Mouse (Mus musculus): ENCODE measurements around the gene Gm11172. TPM values are rescaled to one million over a fixed set of nuclear protein-coding genes. Genes with fewer than 3 reads are reported as not detected.

The Gm11172 gene
- total RNA-seq (2021) = not detected

- DNase-seq (ENCODE audit: low spot score in 2 of 2) = no peak
- intact Hi-C loops (cut with DNase I) = no loop called here
Observed at GRCm38 (mm10) chr16:10812865-10813371, at the start of gene Gm11172. Gene Gm11172, plus strand, starts transcription at chr16:10812915.

DNA sequence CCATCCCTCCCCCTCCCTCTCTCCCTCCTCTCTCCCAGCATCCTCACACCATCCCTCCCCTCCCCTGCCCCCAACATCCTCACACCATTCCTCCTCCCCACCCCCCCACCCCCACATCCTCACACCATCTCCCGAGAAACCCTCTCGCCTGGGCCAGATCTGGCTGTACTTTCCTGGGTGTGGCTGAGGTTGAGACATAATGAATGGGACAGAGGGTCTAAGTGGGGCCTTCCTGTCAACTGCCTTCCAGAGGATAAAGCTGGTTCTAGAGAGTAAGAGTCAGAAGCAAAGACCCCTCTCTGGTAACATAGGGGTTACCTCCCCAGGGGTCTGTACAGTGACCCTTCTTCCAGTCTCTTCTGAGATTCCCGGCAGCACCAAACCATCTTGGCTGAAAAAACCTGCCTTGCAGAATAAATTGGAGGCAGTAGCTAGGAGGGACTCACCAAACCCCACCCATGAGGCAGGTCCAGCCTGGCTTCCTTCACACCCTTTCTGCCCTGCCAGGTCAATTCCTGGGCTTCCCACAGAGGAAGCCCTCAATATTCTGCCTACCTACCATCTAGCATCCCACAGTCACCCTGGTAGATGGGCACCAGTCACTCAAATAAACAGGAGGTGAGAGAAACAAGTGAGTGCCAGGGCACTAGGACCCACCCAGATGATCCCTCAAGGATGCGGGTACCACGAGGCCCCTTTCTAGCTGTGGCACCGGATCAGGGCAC, 49.0 kb upstream of the Gm11172 start:
- intact Hi-C loops (cut with DNase I) = no loop called here
- DNase-seq (ENCODE audit: low spot score in 2 of 2) = no peak

- intact Hi-C loops (cut with DNase I) = no loop called here
- DNase-seq (ENCODE audit: low spot score in 2 of 2) = no peak
Observed at GRCm38 (mm10) chr16:10764323-10764722, 48.4 kb upstream of the Gm11172 start.

DNA sequence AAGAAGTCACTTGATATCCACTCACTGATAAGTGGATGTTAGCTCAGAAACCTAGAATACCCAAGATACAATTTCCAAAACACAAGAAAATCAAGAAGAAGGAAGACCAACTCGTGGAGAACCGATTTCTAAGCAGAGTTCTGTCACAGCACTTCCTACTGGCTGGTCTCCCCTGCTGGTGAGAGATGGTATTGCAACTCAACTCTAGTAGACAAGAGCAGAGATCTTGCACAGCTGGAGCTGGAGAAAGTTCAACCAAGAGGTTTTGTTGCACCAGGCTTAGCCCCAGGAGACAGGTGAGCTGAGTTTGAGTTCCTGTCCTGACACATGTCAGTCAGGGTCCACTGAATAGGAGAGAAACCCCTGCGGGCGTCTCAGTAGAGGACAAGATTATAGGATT, 45.6 kb upstream of the Gm11172 start:
- intact Hi-C loops (cut with DNase I) = loop anchor here (5.0 kb wide), 1 partner anchor 195 kb away; no protein-coding TSS in a partner anchor
- DNase-seq (ENCODE audit: low spot score in 2 of 2) = peak; percentile 69 to 70

GRCm38 (mm10) chr16:10768821-10769220, 43.9 kb upstream of the Gm11172 start:
- intact Hi-C loops (cut with DNase I) = loop anchor here (5.0 kb wide), 1 partner anchor 197 kb away; no protein-coding TSS in a partner anchor
- no peak for DNase-seq (ENCODE audit: low spot score in 2 of 2)

DNA sequence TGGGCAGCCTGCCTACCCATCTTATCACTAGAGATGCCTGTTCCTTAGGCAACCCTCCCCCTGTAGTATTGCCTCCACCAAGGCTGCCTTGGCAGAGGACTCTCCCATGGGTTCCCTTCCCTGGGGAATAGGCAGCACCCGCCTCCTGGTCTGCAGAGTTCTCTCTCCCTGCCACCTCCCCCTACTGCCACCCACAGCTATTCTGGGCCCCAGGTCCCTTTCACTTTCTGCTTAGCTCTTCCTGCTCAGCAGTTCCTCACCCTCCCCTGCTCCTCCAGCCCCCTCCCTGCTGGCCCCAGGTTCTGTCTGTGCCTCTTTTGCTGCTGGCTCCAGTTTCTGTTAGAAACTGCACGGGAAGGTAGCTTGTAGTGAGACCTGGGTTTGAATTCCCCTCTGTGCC, 43.1 kb upstream of the Gm11172 start:
- intact Hi-C loops (cut with DNase I) = loop anchor here (5.0 kb wide), 1 partner anchor 197 kb away; no protein-coding TSS in a partner anchor
- DNase-seq (ENCODE audit: low spot score in 2 of 2) = peak in 1 of 2 experiments; percentile 74

DNA sequence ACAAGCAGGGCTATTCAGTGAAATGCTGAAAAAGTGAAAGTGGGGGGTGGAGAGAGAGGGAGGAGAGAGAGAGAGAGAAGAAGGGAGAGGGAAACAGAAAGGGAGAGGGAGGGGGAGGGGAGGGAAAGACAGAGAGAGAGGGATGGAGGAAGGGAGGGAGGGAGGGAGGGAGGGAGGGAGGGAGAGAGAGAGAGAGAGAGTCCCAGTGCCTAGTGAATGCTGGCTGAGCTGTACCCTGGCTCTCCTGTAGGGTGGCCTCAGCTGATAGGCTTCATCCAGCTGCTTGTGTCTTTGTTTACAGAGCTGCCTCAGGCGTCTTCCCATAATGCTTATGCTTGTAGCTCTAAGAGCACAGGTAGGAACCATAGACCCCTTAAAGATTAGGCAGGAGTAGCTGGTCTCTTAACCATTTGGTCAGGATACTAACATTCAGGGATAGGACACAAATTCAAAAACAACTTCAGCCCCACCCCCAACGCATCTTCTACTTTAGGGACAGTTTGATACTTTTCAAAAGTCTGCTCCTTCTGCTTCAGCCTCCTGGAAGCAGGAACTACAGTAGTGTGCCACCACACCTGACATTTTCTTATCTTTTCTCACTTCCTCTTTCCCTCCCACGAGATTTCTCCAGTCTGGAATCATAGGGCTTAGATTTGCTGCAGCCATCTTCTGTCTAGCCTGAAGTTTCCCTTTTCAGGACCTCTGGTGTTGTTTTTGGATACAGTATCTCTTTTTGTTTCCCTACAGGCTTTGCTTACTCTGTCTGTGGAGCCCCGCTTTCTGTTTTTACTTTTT, 42.0 kb upstream of the Gm11172 start:
- intact Hi-C loops (cut with DNase I) = no loop called here

DNA sequence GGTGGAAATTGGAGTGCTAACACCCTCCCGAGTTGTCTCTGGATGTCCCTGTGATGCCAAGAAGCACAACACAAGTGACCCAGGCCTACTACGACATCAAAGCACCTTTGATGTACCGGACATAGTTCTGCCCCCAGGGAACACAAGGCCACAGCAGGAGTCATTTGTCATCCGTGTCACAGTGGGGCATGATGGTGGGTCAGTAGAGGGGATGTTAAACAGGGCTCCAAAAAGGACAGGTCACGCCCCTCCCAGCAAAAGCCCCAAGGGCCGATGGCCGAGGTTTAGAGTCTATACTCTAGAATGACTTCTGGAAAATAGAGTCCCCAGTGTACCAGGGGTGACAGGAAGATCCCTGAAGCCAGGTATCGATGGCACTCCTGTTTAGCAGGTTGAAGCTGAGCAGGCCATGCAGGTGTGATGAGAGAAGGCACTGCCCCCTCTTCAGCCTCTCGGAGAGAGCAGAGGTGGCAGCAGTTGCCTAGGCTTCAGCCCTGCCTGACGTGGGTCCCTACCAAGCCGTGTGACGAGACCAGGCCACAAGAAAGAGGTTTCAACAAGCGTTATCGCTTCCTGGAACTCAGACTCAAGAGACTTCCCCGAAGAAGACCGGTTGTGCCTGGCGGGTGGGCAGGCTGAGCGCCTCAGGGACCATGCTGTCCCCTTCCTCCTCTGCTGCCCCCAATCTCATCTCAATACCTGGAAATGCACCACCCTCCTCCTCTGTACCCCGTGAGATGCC, 40.8 kb upstream of the Gm11172 start:
- DNase-seq (ENCODE audit: low spot score in 2 of 2) = no peak
- intact Hi-C loops (cut with DNase I) = no loop called here

More for the DNA sequence above, 42.0 kb upstream of the Gm11172 start:
- no peak for DNase-seq (ENCODE audit: low spot score in 2 of 2)

GRCm38 (mm10) chr16:10773543-10773942, 39.2 kb upstream of the Gm11172 start:
- DNase-seq (ENCODE audit: low spot score in 2 of 2) = no peak
- intact Hi-C loops (cut with DNase I) = no loop called here

DNA sequence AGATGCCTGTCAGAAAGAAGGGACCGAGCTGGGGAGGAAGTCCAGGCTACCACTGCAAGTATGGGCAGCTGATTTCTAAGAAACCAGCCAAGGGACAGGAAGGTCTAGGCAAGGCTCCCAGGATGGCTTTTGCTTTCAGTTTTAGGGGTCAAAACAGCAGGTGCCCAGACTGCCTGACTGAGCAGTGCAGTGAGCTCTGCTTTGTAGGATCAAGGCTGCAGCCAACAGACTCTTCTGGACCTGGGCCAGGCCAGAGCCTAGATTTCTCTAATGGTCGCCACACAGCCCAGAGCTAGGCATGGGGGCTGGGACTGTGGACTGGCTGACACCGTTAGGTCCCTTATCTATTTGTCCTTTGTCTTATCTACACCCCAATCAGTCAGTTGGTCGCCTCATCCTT, 38.0 kb upstream of the Gm11172 start:
- DNase-seq (ENCODE audit: low spot score in 2 of 2) = no peak
- intact Hi-C loops (cut with DNase I) = no loop called here

GRCm38 (mm10) chr16:10776322-10776721, 36.4 kb upstream of the Gm11172 start:
- no peak for DNase-seq (ENCODE audit: low spot score in 2 of 2)
- intact Hi-C loops (cut with DNase I) = no loop called here

DNA sequence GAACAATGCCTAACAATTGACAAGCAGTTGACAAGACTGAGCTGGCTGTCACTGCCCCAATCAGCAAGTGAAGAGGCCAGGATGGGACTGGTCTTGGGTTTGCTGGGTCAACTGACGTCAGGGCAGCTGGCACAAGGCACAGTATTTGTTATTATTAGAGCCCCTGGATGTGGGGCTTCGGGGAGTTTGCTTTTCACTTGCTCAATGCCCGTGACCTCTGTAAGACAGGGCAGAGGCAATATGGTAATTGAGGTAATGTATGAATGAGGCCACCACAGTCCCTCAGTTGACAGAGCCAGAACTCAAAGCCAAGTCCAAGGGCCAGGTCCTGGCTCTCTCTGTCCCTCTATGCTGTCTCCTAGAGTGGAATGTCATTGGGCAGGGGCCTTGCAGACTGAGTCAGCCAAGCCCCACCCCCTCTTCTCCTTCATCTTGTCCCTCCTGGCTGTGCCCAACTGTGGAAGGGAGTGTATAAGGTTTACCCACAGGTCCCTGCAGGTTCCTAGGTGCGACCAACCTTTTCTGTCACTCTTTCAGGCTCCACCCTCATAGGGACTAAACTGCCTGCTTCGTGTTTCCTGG, 35.0 kb upstream of the Gm11172 start:
- DNase-seq (ENCODE audit: low spot score in 2 of 2) = no peak
- intact Hi-C loops (cut with DNase I) = no loop called here

DNA sequence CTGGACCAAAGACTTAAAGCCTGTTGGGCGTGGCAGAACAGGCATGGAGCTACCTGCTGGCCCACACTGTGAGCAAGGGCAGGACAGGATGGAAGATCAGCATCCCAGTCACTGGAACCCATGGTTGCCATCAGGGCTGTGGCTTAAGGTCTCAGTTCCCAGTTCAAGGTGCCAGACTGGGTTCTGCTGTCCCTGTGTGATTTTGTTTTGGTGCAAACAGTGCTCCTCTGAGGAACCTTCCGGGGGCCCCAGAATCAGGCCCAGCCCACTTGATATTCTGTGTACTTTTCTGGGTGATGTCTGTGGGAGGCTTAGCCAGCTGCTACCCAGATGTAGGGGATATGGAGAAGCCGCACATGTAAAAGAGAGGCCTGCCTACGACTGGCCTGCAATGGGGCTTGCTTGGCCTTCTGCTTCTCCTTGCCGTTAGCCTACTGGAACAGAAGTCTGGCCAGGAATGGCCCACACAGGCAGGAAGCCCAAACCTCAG, 32.0 kb upstream of the Gm11172 start:
- intact Hi-C loops (cut with DNase I) = no loop called here
- DNase-seq (ENCODE audit: low spot score in 2 of 2) = no peak

GRCm38 (mm10) chr16:10781862-10782371, 30.8 kb upstream of the Gm11172 start:
- DNase-seq (ENCODE audit: low spot score in 2 of 2) = no peak

DNA sequence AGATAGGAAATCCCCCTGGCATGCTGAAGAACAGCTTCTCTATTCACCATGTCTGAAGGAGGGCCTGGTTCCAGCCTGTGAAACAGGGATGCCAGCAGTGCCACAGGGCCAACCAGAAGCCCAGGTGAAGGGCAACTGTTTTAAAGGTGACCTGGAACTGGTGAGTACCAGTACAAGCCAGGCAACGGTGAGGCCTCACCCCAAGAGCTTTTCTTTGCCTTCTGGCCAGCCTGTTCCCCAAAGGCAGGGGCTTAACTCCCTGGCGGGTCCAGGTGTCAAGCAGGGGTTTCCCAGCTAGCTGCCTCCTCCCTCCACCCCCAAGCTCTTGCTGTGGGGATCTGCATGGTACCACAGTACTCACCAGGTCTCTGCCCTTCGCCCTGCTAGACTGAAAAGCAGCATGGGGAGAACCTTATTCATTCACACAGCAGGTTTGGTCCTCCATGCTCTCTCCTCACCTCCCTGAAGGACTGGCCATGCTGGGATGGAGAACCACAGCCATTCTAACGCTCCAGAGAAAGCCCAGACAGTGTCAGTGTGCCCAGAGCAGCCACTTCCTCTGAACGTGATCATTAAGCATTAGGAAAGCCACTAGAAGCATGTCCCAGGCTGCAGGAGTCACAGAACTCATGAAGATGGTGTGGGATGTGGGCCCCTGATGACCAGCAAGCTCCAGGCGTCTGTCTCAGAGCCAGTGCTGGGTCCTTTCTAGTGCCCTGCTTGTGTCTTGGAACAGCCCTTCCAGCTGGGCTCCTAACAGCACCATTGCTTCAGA, 30.2 kb upstream of the Gm11172 start:
- no peak for DNase-seq (ENCODE audit: low spot score in 2 of 2)
- intact Hi-C loops (cut with DNase I) = no loop called here

More at GRCm38 (mm10) chr16:10781862-10782371, 30.8 kb upstream of the Gm11172 start:
- intact Hi-C loops (cut with DNase I) = no loop called here

GRCm38 (mm10) chr16:10783152-10783434, 29.6 kb upstream of the Gm11172 start:
- DNase-seq (ENCODE audit: low spot score in 2 of 2) = no peak
- intact Hi-C loops (cut with DNase I) = no loop called here

DNA sequence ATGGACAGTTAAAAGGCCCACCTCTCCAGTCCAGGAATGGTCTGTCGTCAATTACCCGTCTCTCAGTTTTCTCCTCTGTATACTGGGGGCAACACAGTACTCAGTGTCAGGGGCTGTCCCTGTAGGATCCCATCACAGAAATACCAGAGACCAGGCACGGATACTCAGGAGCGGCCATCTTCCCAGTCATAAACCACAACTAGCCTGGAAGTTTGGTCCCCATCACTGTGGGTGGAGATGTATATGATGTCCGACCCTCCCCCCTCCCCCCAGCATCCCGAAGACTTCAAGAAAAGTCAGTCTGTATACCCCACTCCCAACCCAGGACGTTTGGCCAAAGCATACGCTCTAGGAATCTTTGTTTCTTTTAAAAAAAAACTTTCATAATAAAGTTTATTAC, 29.3 kb upstream of the Gm11172 start:
- intact Hi-C loops (cut with DNase I) = no loop called here

DNA sequence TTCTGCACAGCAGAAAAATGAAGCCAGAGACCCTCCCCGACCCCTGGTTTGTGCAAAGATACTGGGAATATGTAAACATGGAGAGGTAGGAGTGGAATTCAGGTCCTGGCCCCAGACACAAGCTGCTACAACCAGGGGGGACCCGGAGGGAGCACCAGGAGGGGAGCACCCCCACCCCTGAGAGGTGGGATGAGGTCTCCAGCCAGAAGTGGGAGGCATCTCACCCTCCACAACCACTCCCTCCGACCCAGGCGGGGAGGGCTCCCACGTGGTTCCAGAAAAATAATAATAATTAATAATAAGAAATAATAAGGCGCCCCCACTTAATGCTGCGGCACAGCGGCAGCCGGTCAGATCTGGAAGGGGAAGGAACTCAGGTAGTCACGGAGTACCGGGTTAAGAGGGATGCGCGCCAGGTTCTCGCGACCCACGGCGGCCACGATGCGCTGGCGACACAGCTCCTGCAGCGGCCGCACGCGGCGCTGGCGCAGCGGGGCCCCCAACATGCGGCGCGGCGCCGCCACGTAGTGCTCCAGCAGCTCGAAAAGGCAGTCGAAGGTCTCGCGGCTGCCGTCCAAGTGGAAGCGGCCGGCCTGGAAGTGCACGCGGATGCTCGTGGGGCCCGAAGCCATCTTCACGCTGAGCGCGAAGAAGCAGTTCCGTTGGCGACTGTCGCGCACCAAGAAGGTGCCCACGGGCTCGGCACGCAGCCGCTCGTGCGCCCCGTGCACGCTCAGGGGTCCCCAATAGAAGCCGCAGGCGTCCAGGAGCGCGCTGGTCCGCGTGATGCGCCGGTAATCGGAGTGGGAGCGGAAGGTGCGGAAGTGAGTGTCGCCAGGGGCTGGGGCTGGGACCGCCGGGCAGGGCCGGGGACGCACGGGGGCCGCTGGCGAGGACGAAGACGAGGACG, 28.6 kb upstream of the Gm11172 start:
- DNase-seq (ENCODE audit: low spot score in 2 of 2) = peak; percentile 18 to 30

More for the DNA sequence above, 29.3 kb upstream of the Gm11172 start:
- no peak for DNase-seq (ENCODE audit: low spot score in 2 of 2)

More for the DNA sequence above, 28.6 kb upstream of the Gm11172 start:
- intact Hi-C loops (cut with DNase I) = loop anchor here (2.0 kb wide), 1 partner anchor 217 kb away; no protein-coding TSS in a partner anchor

Measured in left cerebral cortex, postnatal 25 days (tissue).